Mouse (Mus musculus): ENCODE results near the gene Tex44. TPM values are rescaled to one million over a fixed set of nuclear protein-coding genes. Genes with fewer than 3 reads are reported as not detected.
A peak's percentile ranks its signal among the peaks of the same experiment; 100 is the strongest.

Tex44 gene
- polyA plus RNA-seq, 1 experiment from 2014 or later = not detected

DNA sequence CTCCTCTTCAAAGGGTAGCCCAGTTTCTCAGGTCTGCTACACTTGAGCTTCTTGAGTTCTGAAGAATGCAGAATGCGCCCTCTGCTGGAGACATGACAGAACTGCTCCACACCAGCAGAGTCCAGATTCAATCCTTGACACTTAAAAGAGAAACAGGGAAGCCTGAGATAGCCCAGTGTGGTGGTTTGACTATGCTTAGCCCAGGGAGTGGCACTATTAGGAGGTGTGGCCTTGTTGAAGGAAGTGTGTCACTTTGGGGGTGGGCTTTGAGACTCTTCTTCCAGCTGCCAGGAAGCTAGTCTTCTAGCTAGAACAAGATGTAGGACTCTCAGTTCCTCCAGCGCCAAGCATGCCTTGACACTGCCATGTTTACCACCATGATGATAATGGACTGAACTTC is 3.9 kb downstream of the Tex44 start:
- no peak overlapping the region for H3K4me2 ChIP-seq
- no peak overlapping the region for H3K27ac ChIP-seq (ENCODE audit: low read depth, low read length)
- H3K36me3 ChIP-seq (ENCODE audit: control insufficient read depth, insufficient read depth, low read length) = no peaks in the 10 kb centered on the region
- DNase-seq (ENCODE audit: low spot score) = peak; percentile 60
- no peak overlapping the region for H3K9ac ChIP-seq (ENCODE audit: low read depth, low read length)
- H3K4me3 ChIP-seq (ENCODE audit: low read depth, low read length) = no peak overlapping the region
- no peaks in the 10 kb centered on the region for H3K27me3 ChIP-seq (replicated peaks; ENCODE audit: control insufficient read depth, insufficient read depth, low read length)
- H3K4me1 ChIP-seq (replicated peaks; ENCODE audit: control insufficient read depth, insufficient read depth, low read length) = peaks cover 17% of the 10 kb centered on the region
- H3K9me3 ChIP-seq (ENCODE audit: control insufficient read depth, low read length) = no peaks in the 10 kb centered on the region
- no peak for ATAC-seq (replicated peaks; ENCODE audit: low FRiP score)
- 42% methylated on average over 2 of the region's 2 CpGs for WGBS

GRCm38 (mm10) chr1:86432778-86433177 is 6.6 kb downstream of the Tex44 start:
- H3K9me3 ChIP-seq (ENCODE audit: control insufficient read depth, low read length) = no peaks in the 10 kb centered on the region
- no peak for DNase-seq (ENCODE audit: low spot score)
- no peak overlapping the region for H3K4me3 ChIP-seq (ENCODE audit: low read depth, low read length)
- H3K36me3 ChIP-seq (ENCODE audit: control insufficient read depth, insufficient read depth, low read length) = no peaks in the 10 kb centered on the region
- H3K4me2 ChIP-seq = no peak overlapping the region
- peaks cover 30% of the 10 kb centered on the region for H3K4me1 ChIP-seq (replicated peaks; ENCODE audit: control insufficient read depth, insufficient read depth, low read length)
- WGBS = 26% methylated on average over 4 of the region's 4 CpGs
- no peaks in the 10 kb centered on the region for H3K27me3 ChIP-seq (replicated peaks; ENCODE audit: control insufficient read depth, insufficient read depth, low read length)
- ATAC-seq (replicated peaks; ENCODE audit: low FRiP score) = no peak
- no peak overlapping the region for H3K27ac ChIP-seq (ENCODE audit: low read depth, low read length)
- no peak overlapping the region for H3K9ac ChIP-seq (ENCODE audit: low read depth, low read length)

- ATAC-seq (replicated peaks; ENCODE audit: low FRiP score) = no peak
- H3K36me3 ChIP-seq (ENCODE audit: control insufficient read depth, insufficient read depth, low read length) = no peaks in the 10 kb centered on the region
- H3K27ac ChIP-seq (ENCODE audit: low read depth, low read length) = 0 out of 2 replicates have a peak overlapping the region, but pooled peaks have one; percentile 22
- no peaks in the 10 kb centered on the region for H3K9me3 ChIP-seq (ENCODE audit: control insufficient read depth, low read length)
- H3K9ac ChIP-seq (ENCODE audit: low read depth, low read length) = no peak overlapping the region
- H3K27me3 ChIP-seq (replicated peaks; ENCODE audit: control insufficient read depth, insufficient read depth, low read length) = no peaks in the 10 kb centered on the region
- DNase-seq (ENCODE audit: low spot score) = no peak
- H3K4me1 ChIP-seq (replicated peaks; ENCODE audit: control insufficient read depth, insufficient read depth, low read length) = peaks cover 34% of the 10 kb centered on the region
- WGBS = 73% methylated on average over 7 of the region's 7 CpGs
- no peak overlapping the region for H3K4me2 ChIP-seq
- no peak overlapping the region for H3K4me3 ChIP-seq (ENCODE audit: low read depth, low read length)
Measured at GRCm38 (mm10) chr1:86433359-86433758, 7.2 kb downstream of the Tex44 start.

- H3K27me3 ChIP-seq (replicated peaks; ENCODE audit: control insufficient read depth, insufficient read depth, low read length) = 0 out of 2 replicates have a peak, but pooled peaks cover 3% of the 10 kb centered on the region
- ATAC-seq (replicated peaks; ENCODE audit: low FRiP score) (peak; percentile 38), DNase-seq (ENCODE audit: low spot score) (no peak)
- H3K9ac ChIP-seq (ENCODE audit: low read depth, low read length) = peak overlapping the region; percentile 69
- WGBS = 4% methylated on average over 12 of the region's 12 CpGs
- peak overlapping the region; percentile 53 for H3K4me3 ChIP-seq (ENCODE audit: low read depth, low read length)
- peak overlapping the region; percentile 88 for H3K4me2 ChIP-seq
- H3K4me1 ChIP-seq (replicated peaks; ENCODE audit: control insufficient read depth, insufficient read depth, low read length) = peaks cover 34% of the 10 kb centered on the region
- H3K36me3 ChIP-seq (ENCODE audit: control insufficient read depth, insufficient read depth, low read length) = no peaks in the 10 kb centered on the region
- peak overlapping the region; percentile 94 for H3K27ac ChIP-seq (ENCODE audit: low read depth, low read length)
- H3K9me3 ChIP-seq (ENCODE audit: control insufficient read depth, low read length) = no peaks in the 10 kb centered on the region
Measured at GRCm38 (mm10) chr1:86434001-86434400, 7.9 kb downstream of the Tex44 start.

DNA sequence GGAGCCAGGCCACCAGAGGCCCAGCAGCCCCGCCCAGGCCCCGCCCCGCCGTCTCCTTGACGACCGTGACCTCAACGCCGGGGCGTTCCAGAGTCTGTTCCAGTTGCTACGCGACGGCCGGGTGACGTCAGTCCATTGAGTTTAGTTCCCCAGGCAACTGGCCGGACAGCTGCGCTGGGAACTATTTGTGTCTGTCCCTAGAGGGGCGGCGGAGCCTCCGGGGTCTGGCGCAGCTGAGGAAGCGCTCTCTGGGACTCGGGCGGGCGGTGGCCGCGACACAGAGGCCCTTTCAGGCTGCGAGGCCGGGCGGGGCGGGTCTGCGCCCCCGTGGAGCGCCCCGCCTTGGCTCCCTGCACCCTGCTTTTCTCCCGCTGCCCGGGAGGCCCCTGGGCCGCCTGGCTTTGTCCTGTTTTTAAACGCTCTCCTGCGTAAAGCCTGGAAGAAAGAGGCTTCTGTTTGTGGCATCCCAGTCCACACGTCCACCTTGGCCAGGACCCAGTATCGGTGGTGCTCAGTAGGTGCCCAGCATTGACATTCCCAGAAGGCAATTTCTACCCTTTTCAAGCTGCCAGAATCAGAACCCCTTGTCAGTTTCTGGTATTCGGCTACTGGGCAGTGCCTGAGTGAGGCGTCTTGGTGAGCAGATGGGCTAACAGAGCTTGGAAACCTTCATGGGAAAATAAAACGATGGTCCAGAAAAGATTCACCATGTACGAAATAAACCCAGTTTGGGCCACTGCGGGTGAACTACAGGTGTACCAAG is 8.5 kb downstream of the Tex44 start:
- 6% methylated on average over 46 of the region's 46 CpGs for WGBS
- DNase-seq (ENCODE audit: low spot score) (peak; percentile 100), ATAC-seq (replicated peaks; ENCODE audit: low FRiP score) (peak; percentile 93)
- Histone ChIP-seq H3K9ac (ENCODE audit: low read depth, low read length) (peak overlapping the region; percentile 75), H3K27me3 (replicated peaks; ENCODE audit: control insufficient read depth, insufficient read depth, low read length) (0 out of 2 replicates have a peak, but pooled peaks cover 3% of the 10 kb centered on the region), H3K36me3 (ENCODE audit: control insufficient read depth, insufficient read depth, low read length) (no peaks in the 10 kb centered on the region), H3K4me3 (ENCODE audit: low read depth, low read length) (peak overlapping the region; percentile 53), H3K9me3 (ENCODE audit: control insufficient read depth, low read length) (no peaks in the 10 kb centered on the region), H3K4me1 (replicated peaks; ENCODE audit: control insufficient read depth, insufficient read depth, low read length) (peaks cover 36% of the 10 kb centered on the region), H3K4me2 (peak overlapping the region; percentile 88), H3K27ac (ENCODE audit: low read depth, low read length) (peak overlapping the region; percentile 95)

DNA sequence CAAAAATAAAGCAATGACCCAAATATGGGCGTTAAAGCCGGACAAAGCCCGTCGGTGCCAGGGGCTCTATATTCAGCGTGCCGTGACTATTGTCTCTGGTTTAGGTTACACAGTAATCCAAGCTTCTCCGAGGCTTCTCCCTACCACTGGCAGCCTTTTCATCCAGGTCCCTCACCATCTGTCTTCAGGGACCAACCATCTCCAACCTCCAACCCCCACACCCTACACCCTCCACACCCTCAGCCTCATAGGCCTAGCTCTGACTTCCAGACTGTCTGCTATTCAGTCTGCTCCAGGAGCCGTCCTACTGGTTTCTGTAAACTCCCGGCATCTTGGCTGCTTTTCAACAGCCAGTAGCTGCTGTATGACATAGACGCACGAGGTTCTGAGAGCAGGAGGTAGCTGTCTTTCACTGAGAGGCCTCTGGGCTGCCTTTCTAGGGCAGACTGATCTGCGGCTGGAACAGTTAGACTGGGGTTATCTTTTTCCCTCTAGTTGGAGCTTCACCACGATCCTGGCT is 9.2 kb downstream of the Tex44 start:
- Histone ChIP-seq H3K4me2 (peak overlapping the region; percentile 88), H3K4me3 (ENCODE audit: low read depth, low read length) (no peak overlapping the region), H3K27me3 (replicated peaks; ENCODE audit: control insufficient read depth, insufficient read depth, low read length) (0 out of 2 replicates have a peak, but pooled peaks cover 3% of the 10 kb centered on the region), H3K9me3 (ENCODE audit: control insufficient read depth, low read length) (no peaks in the 10 kb centered on the region), H3K27ac (ENCODE audit: low read depth, low read length) (peak overlapping the region; percentile 95), H3K9ac (ENCODE audit: low read depth, low read length) (peak overlapping the region; percentile 75), H3K4me1 (replicated peaks; ENCODE audit: control insufficient read depth, insufficient read depth, low read length) (peaks cover 44% of the 10 kb centered on the region), H3K36me3 (ENCODE audit: control insufficient read depth, insufficient read depth, low read length) (no peaks in the 10 kb centered on the region)
- DNase-seq (ENCODE audit: low spot score) = no peak
- no peak for ATAC-seq (replicated peaks; ENCODE audit: low FRiP score)
- 48% methylated on average over 13 of the region's 13 CpGs for WGBS

DNA sequence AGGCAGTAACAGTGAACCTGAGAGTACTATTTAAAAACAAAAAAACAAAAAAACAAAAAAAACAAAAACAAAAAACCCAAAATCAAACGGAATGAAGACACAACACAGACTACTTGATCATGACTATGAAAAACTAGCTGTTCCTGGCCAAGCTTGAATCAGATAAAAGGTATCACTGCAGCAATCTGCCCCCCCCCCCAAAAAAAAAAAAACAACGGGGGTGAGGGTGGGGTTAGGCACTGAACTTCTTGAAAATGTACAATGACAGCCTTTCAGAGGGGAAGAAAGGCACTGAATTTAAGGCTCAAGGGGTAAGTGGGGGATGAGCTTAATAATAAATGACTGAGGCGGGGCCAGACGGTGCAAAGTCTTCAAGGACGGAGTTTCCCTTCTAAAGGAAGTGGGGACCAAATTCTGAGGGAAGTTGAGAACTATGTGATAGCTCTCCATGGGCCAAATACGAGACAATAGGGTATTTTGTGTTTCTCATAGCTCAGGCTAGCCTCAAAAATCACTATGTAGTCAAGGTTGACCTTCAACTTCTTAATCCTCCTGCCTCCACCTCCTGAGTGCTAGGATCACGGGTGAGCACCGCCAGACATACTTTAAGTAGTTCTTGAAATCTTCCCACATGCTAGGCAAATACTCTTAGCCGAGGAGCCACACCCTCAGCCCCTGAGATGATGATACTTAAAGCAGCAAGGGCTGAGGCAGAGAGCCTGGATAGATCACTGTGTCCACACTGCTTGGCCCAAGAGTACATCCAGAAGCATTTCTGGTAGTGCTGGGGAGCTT is 11.3 kb downstream of the Tex44 start:
- Histone ChIP-seq H3K4me2 (no peak overlapping the region), H3K9ac (ENCODE audit: low read depth, low read length) (no peak overlapping the region), H3K4me1 (replicated peaks; ENCODE audit: control insufficient read depth, insufficient read depth, low read length) (peaks cover 44% of the 10 kb centered on the region), H3K36me3 (ENCODE audit: control insufficient read depth, insufficient read depth, low read length) (no peaks in the 10 kb centered on the region), H3K27ac (ENCODE audit: low read depth, low read length) (no peak overlapping the region), H3K9me3 (ENCODE audit: control insufficient read depth, low read length) (no peaks in the 10 kb centered on the region), H3K4me3 (ENCODE audit: low read depth, low read length) (no peak overlapping the region), H3K27me3 (replicated peaks; ENCODE audit: control insufficient read depth, insufficient read depth, low read length) (0 out of 2 replicates have a peak, but pooled peaks cover 3% of the 10 kb centered on the region)
- no peak for DNase-seq (ENCODE audit: low spot score)
- WGBS = 59% methylated on average over 9 of the region's 9 CpGs
- no peak for ATAC-seq (replicated peaks; ENCODE audit: low FRiP score)

- no peak for ATAC-seq (replicated peaks; ENCODE audit: low FRiP score)
- no peaks in the 10 kb centered on the region for H3K36me3 ChIP-seq (ENCODE audit: control insufficient read depth, insufficient read depth, low read length)
- 52% methylated on average over 6 of the region's 6 CpGs for WGBS
- 0 out of 2 replicates have a peak, but pooled peaks cover 3% of the 10 kb centered on the region for H3K27me3 ChIP-seq (replicated peaks; ENCODE audit: control insufficient read depth, insufficient read depth, low read length)
- no peak overlapping the region for H3K4me2 ChIP-seq
- no peaks in the 10 kb centered on the region for H3K9me3 ChIP-seq (ENCODE audit: control insufficient read depth, low read length)
- peaks cover 46% of the 10 kb centered on the region for H3K4me1 ChIP-seq (replicated peaks; ENCODE audit: control insufficient read depth, insufficient read depth, low read length)
- H3K27ac ChIP-seq (ENCODE audit: low read depth, low read length) = no peak overlapping the region
- H3K4me3 ChIP-seq (ENCODE audit: low read depth, low read length) = no peak overlapping the region
- no peak for DNase-seq (ENCODE audit: low spot score)
- no peak overlapping the region for H3K9ac ChIP-seq (ENCODE audit: low read depth, low read length)
Measured at GRCm38 (mm10) chr1:86438014-86438319, 11.8 kb downstream of the Tex44 start.

Measured in liver, embryonic 11.5 days (tissue).